In genomic region chr8:120124836-120125389, GRCm38 (mm10) we compare ENCODE assay signal across 11 mouse cellular contexts. TPM values are rescaled to one million over a fixed set of nuclear protein-coding genes. Genes with fewer than 3 reads are reported as not detected.
DNase-seq lines count a peak whose midpoint lies in the region; ATAC-seq and TF ChIP-seq lines count a peak whose summit lies in the region.
"Had no signal": no experiment of that assay in that cellular context is flagged by ENCODE, and none has a peak within 500 bp of the region (broad histone marks: within the 10 kb centered on the region; RNA-seq: fewer than 3 reads in every experiment).

No protein-coding gene starts in this region.

- H3K4me3 ChIP-seq in heart, adult 2 months = no peak overlapping the region
- no peak overlapping the region for H3K4me3 ChIP-seq in lung, embryonic 15.5 days
- no peak overlapping the region for H3K4me3 ChIP-seq in hindbrain, embryonic 16.5 days (ENCODE audit: low read length)
- H3K4me3 ChIP-seq: stomach, embryonic 15.5 days had no signal

- peaks cover 14% of the 10 kb centered on the region for H3K4me1 ChIP-seq in heart, adult 2 months (ENCODE audit: control insufficient read depth, insufficient read depth, low read length)
- H3K4me1 ChIP-seq in lung, embryonic 15.5 days = peaks cover 22% of the 10 kb centered on the region
- H3K4me1 ChIP-seq in hindbrain, embryonic 16.5 days (ENCODE audit: control insufficient read depth, insufficient read depth, low read depth, low read length) = peaks cover 18% of the 10 kb centered on the region

- no peak overlapping the region for H3K9ac ChIP-seq in heart, adult 2 months (ENCODE audit: low read depth, low read length)
- no peak overlapping the region for H3K9ac ChIP-seq in lung, embryonic 15.5 days
- no peak overlapping the region for H3K9ac ChIP-seq in hindbrain, embryonic 16.5 days (ENCODE audit: low read depth, low read length)
- H3K9ac ChIP-seq: stomach, embryonic 15.5 days had no signal

- H3K27me3 ChIP-seq in heart, adult 2 months (ENCODE audit: control insufficient read depth, insufficient read depth, low read length) = no peaks in the 10 kb centered on the region
- H3K27me3 ChIP-seq in lung, embryonic 15.5 days = peaks cover 11% of the 10 kb centered on the region; the same call in 1 of the 2 replicates
- H3K27me3 ChIP-seq in hindbrain, embryonic 16.5 days (replicated peaks; ENCODE audit: control insufficient read depth, insufficient read depth, low read length) = no peaks in the 10 kb centered on the region
- H3K27me3 ChIP-seq: stomach, embryonic 15.5 days had no signal

- peak overlapping the region; percentile 3 for H3K27ac ChIP-seq in heart, adult 2 months
- 0 out of 2 replicates have a peak overlapping the region, but pooled peaks have one; percentile 34 for H3K27ac ChIP-seq in lung, embryonic 15.5 days
- H3K27ac ChIP-seq in hindbrain, embryonic 16.5 days (ENCODE audit: low read depth, low read length) = peak overlapping the region; percentile 20; the same call in 1 of the 2 replicates
- H3K27ac ChIP-seq: kidney, postnatal 0 days; stomach, embryonic 15.5 days had no signal

- no peaks in the 10 kb centered on the region for H3K9me3 ChIP-seq in lung, embryonic 15.5 days
- no peaks in the 10 kb centered on the region for H3K9me3 ChIP-seq in hindbrain, embryonic 16.5 days (ENCODE audit: control insufficient read depth, low read length)
- H3K9me3 ChIP-seq: stomach, embryonic 15.5 days had no signal

- H3K79me2 ChIP-seq in heart, adult 2 months (replicated peaks; ENCODE audit: control insufficient read depth, insufficient read depth, low read length) = no peaks in the 10 kb centered on the region; the same call in 1 of the 2 replicates

- TF ChIP-seq EP300 in heart, adult 2 months (IDR thresholded peaks at IDR 0.05; ENCODE audit: insufficient read depth, low read depth, low read length) = no peak

- 73% methylated on average over 7 of the region's 7 CpGs for WGBS in heart, adult 2 months
- 54% methylated on average over 7 of the region's 7 CpGs for WGBS in lung, embryonic 15.5 days
- 39% methylated on average over 7 of the region's 7 CpGs for WGBS in hindbrain, embryonic 16.5 days

- TF ChIP-seq POLR2A in heart, adult 2 months (IDR thresholded peaks at IDR 0.05; ENCODE audit: insufficient read depth, low read depth, low read length) = no peak

- TF ChIP-seq CTCF in heart, adult 2 months (IDR thresholded peaks at IDR 0.05) = no peak

- ATAC-seq in lung, embryonic 15.5 days (ENCODE audit: borderline replicate concordance, extremely low read depth, low FRiP score, low TSS enrichment) = no peak
- ATAC-seq in hindbrain, embryonic 16.5 days = peak; percentile 74; the same call in 1 of the 2 replicates

- no peaks in the 10 kb centered on the region for H3K36me3 ChIP-seq in heart, adult 2 months (ENCODE audit: control insufficient read depth, insufficient read depth, low read length)
- no peaks in the 10 kb centered on the region for H3K36me3 ChIP-seq in lung, embryonic 15.5 days
- H3K36me3 ChIP-seq in hindbrain, embryonic 16.5 days (ENCODE audit: control insufficient read depth, insufficient read depth, low read length) = no peaks in the 10 kb centered on the region
- H3K36me3 ChIP-seq: stomach, embryonic 15.5 days had no signal

- DNase-seq in heart, adult 2 months = no peak
- no peak for DNase-seq in heart, adult 8-10 months (ENCODE audit: low spot score)
- no peak for DNase-seq in lung, postnatal 4 days
- DNase-seq in retina, postnatal 1 day = peak; percentile 71
- no peak for DNase-seq in left cerebral cortex, postnatal 36 days (ENCODE audit: low spot score in 2 of 2)
- no peak for DNase-seq in right cerebral cortex, postnatal 36 days (ENCODE audit: low spot score in 2 of 2)
- DNase-seq: cerebellum, postnatal 36 days had no signal

- no peak overlapping the region for H3K4me2 ChIP-seq in lung, embryonic 15.5 days
- H3K4me2 ChIP-seq in hindbrain, embryonic 16.5 days (ENCODE audit: low read length) = no peak overlapping the region
- H3K4me2 ChIP-seq: stomach, embryonic 15.5 days had no signal

- intact Hi-C loops in heart, adult 2 months (cut with DNase I) = no loop called here
- intact Hi-C loops in left cerebral cortex, postnatal 36 days (cut with DNase I) = no loop called here

RNA-seq across cellular contexts. Expression of gene 6430548M08Rik, which starts 11.0 kb away (rescaled TPM):
- 10 to 100 TPM; 16.1 to 20.0 TPM for total RNA-seq in heart, adult 2 months (2021)
- polyA plus RNA-seq in heart, adult 2 months (2012; rRNA removed) = 6.4 and 9.5 TPM in 2 replicates
- total RNA-seq in heart, adult 8-10 months (2022) = 10 to 100 TPM; 17.5 to 27.7 (median 22.0) TPM
- 7.4 and 8.0 TPM in 2 replicates for polyA plus RNA-seq in lung, embryonic 15.5 days (2015; fragmentation: Nextera tagmentation; extraction: Ambion mirVana)
- 32.6 and 38.0 TPM in 2 replicates for polyA plus RNA-seq in hindbrain, embryonic 16.5 days (2015; fragmentation: Nextera tagmentation; extraction: Ambion mirVana)
- 100 to 1,000 TPM; 246 to 248 TPM for total RNA-seq in left cerebral cortex, postnatal 36 days (2021)

RNA-seq across cellular contexts. Expression of gene Zdhhc7, which starts 23.6 kb away (rescaled TPM):
- total RNA-seq in heart, adult 2 months (2021) = 10 to 100 TPM; 34.2 to 35.4 TPM
- 48.5 and 70.6 TPM in 2 replicates for polyA plus RNA-seq in heart, adult 2 months (2012; rRNA removed)
- 10 to 100 TPM; 33.5 to 40.0 (median 34.3) TPM for total RNA-seq in heart, adult 8-10 months (2022)
- polyA plus RNA-seq in lung, embryonic 15.5 days (2015; fragmentation: Nextera tagmentation; extraction: Ambion mirVana) = 38.3 and 40.0 TPM in 2 replicates
- 28.0 and 29.3 TPM in 2 replicates for polyA plus RNA-seq in hindbrain, embryonic 16.5 days (2015; fragmentation: Nextera tagmentation; extraction: Ambion mirVana)
- total RNA-seq in left cerebral cortex, postnatal 36 days (2021) = 10 to 100 TPM; 31.0 to 36.0 TPM

RNA-seq across cellular contexts. Expression of gene Fam92b, which starts 52.4 kb away (rescaled TPM):
- not detected for total RNA-seq in heart, adult 2 months (2021)
- 1.0 TPM in 1 of 2 replicates, not detected in the other for polyA plus RNA-seq in heart, adult 2 months (2012; rRNA removed)
- total RNA-seq in heart, adult 8-10 months (2022) = not detected
- 1.1 and 1.4 TPM in 2 replicates for polyA plus RNA-seq in lung, embryonic 15.5 days (2015; fragmentation: Nextera tagmentation; extraction: Ambion mirVana)
- polyA plus RNA-seq in hindbrain, embryonic 16.5 days (2015; fragmentation: Nextera tagmentation; extraction: Ambion mirVana) = 1.8 and 2.6 TPM in 2 replicates
- under 1 TPM; 0.27 to 0.45 TPM for total RNA-seq in left cerebral cortex, postnatal 36 days (2021)
- polyA plus RNA-seq: kidney, postnatal 0 days had no signal

Comparison
In these comparisons a context has a peak if more than half of its experiments do, and no peak if none do; other contexts are left out.
1. RNA of gene 6430548M08Rik, which starts 11.0 kb away (total RNA-seq): 246 to 248 TPM in left cerebral cortex, postnatal 36 days; 17.5 to 27.7 TPM in heart, adult 8-10 months and 16.1 to 20.0 TPM in heart, adult 2 months; every median in the first group is over 4 times any median in the second.
2. Peak in every context shown above with its lines, with median percentiles within 50 percentile points of each other: H3K27ac ChIP-seq.